Mouse (Mus musculus) right cerebral cortex, adult 2 months (tissue): ENCODE data around the gene Epb41.

Source experiments
- DNase-seq, 2 experiments: peaks; one replicate each; pipeline ENCODE4 v3.0.0; 2021 to 2022; ENCODE audit warnings: low spot score in 2 of 2

The Epb41 gene

DNA sequence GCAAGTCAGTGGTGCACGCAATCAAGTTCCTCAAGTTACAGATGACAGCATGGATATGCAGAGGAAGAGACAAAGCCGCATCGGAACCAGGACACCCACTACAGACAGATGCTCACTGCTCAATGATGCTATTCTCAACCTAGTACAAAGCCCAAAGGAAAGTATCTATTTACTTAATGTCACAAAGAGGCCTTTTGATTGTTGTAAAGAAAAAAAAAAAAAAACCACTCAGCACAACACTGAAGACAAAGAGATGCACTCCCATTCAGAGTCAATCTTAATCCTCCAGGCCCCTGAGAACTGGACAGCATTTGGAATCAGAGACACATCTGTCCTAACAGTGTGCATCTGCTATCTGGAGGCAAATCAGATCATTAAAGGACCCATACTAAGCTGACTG lies 63.5 kb downstream of the Epb41 start:
- DNase-seq, result no peak

DNA sequence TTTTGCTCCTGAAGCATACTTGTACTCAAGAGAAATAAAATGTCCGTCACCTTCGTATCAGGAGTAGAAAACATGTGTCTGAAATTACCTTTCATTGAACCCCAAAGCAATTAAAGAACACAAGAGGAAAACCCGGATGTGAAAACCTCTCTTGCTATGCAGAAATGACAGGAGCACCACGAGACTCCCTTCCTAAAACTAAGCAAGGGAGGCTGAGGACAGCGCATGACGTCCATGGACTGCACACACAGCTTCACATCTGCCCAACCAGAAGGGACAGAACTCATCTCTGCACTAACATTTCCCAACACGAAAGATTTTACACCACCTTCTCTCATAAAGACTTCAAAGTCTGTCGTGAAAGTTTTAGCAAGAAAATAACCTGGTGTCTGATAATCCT lies 64.7 kb downstream of the Epb41 start:
- no peak for DNase-seq

DNA sequence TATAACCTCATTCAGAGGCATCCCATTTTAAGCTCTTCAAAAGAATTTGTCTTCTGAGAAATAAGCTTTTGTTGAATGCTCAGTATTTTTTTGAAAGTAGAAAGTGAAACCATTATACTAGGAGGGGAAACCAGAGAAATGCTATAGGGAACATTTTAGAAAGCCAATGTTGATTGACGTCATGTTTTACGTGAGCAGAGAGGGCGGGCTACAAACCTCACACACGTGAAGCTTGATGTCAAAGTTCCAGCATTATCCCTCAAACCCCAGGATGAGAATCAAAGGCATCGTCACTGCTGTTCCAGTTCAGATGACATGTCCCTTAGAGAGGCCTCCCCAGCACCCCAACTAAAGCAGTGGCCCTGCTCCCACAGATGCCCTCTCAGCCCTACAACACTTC lies 66.9 kb downstream of the Epb41 start:
- DNase-seq, result no peak

DNA sequence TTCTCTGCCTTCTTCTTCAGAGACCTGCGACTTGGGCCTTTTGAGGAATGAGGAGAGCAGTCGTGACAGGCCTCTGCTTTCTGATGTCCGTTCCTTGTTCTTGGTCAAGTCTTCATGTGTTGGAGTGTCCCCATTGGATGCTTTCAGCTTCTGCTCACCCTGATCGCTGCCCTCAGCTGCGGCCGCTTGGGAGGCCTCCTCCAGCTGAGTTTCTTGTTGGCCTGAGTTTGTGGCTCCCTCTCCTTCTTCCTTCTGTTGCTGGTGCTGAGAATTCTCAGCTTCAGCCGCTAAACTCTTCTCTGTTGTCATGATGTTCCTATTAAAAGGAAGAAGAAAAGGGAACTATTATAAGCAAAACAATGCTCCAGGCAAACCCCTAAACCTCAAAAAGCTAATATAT lies 68.0 kb downstream of the Epb41 start:
- DNase-seq, result no peak

DNA sequence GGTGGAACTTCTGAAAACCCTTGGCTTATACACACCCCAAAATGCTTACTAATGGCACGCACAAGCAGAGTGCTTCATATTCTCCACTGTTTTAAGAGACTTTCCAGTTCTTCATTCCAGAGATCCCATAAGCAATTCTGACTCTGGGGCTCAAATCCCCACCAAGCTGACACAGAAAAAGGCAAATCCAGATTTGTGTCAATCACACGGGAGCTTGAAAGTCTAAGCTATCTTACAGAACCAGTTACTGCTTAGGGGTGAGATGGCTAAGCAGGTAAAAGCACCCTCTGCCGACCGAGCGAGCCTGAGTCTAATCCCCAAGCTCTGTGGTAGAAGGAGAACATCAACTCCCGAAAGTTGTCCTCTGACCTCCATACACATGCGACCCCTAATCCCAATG lies 76.5 kb downstream of the Epb41 start:
- no peak for DNase-seq

DNA sequence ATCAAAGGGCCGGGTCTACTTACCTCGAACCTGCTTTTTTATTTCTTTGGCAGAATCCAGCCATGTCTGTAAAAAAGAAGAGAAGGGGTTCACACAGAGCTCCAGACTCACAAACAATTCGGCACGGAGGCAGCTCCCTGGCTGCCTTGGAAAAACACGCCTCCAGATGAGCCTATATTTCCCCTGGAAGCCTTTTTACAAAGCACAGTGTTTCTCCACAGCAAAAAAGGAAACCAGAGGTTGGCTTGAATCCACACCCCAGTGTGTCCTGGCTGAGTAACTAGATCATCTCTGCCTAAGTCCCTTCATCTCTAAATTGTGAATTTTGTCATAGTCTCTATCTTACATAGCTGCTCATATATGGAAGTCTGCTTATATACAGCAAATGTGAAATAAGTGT lies 77.6 kb downstream of the Epb41 start:
- DNase-seq, result peak; percentile 52 to 59

DNA sequence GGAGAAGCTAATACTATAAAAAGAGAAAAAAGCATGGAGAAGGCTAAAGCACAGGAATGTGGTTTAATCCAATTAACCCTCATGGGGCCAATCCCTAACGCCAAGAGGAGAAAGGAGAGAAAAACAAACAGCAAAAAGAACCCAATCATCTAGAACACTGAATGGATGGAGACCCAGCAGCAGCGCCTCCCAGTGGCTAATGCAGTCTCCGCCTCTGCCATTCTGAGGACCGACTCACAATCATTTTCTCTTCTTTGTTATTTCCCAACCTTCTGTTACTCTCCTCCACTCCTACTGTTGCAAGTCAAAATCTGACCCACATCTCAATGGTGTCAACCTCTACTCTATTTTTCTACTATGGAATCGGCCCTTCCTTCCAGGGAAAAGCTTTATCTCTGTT lies 78.1 kb downstream of the Epb41 start:
- no peak for DNase-seq

DNA sequence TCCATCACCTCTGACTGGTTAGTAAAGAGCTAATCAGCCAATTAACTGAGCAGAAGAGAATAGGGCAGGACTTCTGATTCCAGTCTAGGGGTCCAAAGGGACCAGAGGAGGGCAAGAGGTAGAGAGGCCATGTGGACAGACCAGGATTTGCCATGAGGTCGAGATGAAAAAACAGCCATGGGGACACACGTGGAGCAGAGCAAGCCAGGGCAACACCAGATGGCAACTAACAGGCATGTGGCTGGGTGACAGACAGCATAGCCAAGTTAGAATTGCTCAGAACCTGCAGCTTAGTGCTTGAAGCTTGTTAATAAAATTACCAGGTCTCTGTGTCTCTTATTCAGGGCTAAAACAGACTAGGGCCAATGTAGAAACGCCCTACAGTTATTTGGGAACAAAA lies 81.3 kb downstream of the Epb41 start:
- no peak for DNase-seq

DNA sequence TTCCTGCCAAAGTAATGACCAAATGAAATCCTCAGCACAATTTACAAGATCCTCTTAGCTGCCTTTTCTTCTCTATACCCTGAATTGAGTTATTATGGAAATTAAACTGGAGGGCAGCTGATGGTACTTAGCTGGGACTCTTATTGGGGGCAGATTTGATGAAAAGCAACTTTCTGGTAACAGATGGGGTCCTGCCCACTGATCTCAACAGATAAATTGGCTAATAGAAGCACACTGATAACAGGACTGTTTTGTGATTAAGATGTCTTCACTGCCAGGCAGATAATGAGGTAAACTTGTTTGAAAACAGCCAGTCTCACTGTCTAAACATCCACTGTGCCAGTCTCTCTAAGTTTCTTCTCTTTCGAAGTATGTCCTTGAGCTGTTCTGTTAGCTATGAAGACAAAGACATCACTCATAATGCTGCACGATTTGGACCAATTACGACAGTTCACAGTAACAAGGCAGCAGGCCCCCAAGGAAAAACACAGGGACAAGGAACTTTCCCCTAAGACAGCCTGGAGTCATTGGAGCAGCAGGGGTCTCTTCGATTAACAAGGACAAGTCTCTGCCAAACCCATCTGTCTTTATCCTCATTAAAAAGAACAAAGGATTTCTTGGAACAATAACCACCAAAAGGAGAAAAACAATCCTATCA lies 92.1 kb downstream of the Epb41 start:
- no peak for DNase-seq

DNA sequence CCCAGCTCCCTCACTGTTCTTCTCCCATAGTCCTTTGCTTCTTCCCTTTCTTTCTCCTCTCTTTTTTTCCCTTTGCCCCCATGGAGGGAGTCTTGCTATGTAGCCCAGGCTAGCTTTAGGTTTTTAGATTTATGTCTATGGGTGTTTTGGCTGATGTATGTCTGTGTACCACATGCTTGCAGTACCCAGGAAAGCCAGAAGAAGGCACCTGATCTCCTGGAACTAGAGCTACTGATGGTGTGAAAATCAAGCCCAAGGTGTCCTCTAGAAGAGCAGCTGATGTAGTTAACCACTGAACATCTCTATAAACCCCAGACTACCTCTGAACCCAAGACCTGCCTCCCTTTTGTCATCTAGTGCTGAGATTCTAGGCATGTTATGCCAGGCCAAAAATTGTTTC lies 93.4 kb downstream of the Epb41 start:
- DNase-seq, result no peak

DNA sequence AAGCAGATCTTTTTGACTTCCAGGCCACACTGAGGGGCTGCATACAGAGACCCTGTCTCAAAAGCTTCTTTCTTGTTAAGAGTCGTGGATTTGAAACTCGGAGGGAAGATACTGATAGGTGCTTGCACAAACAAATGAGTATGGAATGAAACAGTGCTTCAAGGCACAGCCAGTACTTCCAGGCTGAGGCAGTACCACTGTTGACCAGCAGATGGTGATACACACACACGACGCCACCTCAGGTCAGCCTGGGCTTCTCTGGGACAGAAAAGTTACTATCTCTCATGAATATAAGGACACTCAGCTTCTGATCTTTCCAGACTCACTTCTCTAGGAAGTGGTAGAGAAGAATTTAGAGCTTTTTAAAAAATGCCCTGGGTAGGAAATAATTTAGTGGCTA lies 97.9 kb downstream of the Epb41 start:
- DNase-seq, result peak; percentile 83 to 88

DNA sequence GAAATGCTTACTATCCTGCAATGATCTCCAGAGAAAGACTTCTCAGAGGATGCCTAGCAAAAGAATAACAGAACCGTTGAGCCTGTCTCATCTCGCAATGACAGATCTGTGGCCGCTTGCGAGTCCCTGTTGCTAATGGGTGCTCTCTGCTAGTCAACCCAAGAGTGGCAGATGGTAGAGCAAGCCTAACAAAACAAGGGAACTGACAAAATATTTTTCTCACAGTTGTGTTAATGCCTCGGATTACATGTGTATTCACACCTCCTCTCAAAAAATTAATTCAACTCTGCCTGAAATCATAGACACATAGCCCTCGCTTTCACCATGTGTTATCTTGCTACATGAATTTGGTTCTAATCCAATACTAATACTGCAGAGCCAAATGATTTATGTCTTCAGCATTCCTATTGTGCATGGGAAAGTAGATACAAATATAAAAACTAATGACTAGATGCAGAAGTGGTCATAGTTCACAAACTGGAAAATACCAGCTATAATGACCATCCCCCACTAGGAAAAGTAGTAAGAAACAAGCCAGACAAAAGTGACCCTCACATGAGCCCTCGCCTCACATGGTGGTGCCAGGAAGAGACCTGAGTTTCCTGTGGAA lies 104.8 kb downstream of the Epb41 start:
- no peak for DNase-seq

DNA sequence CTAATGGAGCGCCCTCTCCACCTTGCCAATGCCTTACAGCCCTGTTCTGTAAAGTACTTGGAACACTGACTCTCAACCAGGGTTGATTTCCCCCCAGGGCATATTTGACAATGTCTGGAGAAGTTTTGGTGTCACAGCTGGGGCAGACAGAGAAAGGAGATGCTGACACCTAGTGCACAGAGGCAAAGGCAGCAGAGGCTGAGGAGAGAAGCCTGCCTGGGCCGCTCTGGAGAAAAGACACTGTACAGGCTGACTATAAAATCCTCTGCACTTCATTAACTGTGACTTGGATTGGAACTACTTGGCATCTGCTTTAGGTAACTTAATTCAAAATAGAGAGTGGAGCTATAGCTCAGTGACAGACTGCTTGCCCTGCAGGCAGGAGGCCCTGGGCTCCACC lies 106.2 kb downstream of the Epb41 start:
- DNase-seq, result no peak

DNA sequence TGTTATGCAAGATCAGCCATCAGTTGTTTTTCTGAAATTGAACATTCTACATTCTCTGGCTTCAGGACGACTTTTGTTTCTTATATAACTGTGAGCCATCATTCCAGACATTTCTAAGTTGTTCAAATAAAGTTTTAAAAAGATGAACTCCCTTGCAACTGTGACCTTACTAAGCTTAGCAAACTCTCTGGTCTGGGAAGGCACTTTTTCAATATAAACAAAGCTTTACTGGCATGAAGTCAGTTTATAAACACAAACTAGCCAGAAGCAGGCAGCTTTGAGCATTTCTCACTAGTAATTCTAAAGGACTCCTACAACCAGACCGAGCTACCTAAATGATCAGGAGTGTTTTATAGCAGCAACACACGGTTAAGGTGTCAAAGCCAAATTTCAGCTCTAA lies 118.0 kb downstream of the Epb41 start:
- no peak for DNase-seq

DNA sequence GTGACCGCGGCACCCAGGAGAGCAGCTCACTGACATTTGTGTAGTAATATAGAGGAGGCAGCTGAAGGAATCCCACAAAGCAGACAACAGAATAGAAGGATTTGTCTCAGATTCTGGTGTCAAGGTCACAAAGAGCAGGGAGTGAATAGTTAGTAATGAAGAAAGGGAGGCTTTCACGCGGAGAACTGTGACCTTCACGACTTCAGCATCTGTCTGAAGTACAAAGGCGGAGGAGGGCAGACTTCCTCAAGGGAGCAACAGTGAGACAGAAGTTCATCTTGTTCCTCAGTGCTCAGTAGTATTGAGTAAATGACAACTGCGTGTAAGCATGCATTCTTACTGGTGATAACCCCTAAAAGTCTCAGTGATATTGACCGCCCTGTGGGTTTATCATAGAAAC lies 124.5 kb downstream of the Epb41 start:
- no peak for DNase-seq

DNA sequence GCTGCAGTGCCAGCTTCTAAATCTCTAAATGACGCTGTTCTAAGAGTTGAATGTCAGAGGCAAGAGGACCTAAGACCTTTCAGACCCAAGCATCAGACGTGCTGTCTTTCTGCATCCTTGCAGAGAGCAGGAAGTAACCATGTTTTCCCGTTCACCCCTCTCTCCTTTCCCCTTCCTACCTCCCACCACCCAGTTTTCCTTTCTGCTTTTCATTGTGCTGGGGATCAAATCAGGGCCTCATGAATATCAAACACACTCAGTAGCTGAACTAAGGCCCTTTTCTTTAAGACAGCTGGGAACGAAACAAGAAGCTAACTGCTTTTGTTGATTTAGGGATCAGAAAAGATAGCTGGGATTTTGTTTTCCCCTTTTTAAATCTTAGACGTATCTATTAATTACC lies 125.2 kb downstream of the Epb41 start:
- DNase-seq, result no peak

DNA sequence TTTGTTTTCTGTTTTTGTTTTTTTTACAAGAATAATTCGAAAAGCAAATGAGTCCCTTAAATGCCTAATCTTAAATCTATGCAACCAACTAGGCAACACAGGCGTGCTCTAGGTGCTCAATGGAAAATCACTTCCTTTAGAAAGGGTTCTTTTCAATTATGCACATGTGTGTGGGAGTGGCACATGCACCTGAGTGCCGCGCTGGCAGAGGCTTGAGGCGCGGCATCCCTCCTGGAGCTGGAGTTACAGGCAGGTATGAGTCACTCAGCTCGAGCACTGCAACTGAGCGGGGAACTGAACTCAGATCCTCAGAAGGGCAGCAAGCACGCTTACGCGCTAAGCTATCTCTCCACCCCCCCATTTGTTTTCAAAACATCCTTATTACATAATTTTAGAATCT lies 127.3 kb downstream of the Epb41 start:
- DNase-seq, result no peak

DNA sequence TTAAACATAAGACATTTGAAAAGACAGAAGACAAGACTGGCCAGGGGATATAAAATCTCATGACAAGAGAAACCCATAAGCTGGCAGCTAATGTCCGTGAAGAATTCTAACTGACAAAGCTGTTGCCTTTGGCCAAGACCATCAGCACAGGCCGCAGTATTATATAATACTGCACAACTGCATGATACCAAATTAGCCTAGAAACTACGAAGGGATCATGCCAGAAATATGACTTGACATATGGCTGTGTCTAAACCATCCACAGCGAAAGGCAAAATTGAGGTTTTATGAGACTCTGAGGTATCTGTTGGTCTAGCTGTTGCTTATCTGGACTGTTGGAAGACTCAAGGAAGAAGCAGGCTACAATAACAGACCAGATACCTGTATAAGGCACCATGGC lies 134.3 kb downstream of the Epb41 start:
- no peak for DNase-seq

DNA sequence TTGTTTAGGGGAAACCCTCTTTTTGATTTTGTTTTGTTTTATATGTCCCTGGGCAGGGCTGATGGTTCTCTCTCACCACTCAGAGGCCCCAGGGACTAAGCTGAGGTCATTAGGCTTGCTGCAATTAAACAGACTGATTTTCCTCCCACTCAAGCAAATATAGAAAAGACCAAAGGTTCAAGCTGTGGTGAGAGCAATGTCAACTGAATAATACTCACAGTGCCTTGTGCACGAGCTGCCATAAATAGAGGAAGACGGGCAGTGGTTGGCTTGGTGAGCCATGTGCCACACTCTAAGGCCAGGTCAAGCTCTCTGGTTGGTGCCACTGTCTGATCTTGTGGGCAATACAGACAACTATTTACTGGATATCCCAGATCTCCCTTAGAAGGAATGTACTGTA lies 135.7 kb downstream of the Epb41 start:
- no peak for DNase-seq

DNA sequence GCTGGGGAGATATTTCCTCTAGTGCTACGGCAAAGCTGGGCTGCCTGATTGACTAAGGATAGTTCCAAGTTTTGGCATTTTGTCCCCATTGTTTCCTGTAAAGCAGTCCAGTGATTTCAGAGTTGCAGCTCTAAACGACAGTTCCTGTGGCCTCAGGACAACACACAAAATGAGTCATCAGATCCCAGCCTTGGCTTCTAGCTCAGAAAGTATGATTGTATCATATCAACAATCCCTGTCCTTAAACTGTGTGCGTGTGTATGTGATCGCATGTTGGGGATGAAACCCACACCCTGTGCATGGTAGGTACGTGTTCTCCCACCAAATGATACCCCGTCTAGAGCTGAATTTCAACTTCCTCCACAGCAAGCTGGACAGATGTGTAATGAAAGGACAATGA lies 146.0 kb downstream of the Epb41 start:
- DNase-seq, result no peak

DNA sequence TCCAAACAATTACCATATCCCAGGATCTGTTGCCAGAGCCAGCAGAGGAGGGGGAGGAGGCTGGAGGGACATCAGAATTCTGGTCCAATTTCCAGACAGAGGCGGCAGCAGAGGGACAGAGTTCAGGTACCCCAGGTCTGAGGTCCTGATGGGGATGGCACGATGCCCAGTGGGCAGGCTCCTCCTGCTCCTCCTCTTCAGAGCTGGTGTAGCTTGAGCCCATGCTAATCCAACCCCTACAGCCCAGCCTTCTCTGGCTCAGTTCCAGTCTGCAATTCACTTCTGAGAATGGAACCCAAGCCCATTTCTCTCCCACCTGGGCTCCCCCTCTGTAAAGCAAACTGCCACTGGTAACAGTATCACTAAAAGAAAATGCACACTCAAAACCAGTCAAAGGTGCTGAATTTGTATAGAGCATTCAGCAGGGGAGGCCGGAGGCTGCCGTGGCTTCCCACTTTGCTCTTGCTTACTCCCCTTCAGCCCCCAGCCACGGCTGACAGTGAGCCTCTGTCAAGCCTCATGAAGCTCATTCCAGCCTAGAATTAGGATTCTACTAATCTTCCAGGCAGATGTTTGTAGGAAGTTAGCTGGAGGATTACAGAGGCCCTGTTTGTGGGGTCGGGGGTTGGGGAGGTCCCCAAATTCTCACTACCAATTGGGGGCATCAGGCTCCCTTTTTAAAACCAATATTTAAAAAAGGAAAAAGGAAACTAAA lies 150.9 kb downstream of the Epb41 start:
- DNase-seq, result no peak

DNA sequence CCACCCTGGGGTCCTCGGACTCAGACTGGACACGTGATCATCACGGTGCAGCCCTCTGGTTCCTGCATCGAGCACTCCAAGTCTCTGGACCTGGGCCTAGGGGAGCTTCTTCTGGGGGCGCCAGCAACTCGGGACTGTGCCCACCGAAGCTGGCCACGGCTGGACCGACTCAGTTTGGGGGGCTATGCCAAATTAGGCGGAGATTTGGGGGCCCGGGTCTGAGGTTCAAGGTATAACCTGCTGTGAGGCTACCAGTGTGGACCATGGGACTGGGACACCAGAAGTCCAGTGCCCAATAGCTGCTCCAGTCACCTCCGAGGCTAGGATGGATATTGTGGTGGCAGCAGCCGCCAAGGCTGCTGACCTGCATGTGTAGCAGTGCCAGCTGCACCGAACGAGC lies 152.7 kb downstream of the Epb41 start:
- DNase-seq, result no peak
